Mouse (Mus musculus): Measurements from ENCODE around the gene Phlpp2. TPM values are rescaled to one million over a fixed set of nuclear protein-coding genes. Genes with fewer than 3 reads are reported as not detected.

Phlpp2 gene
- total and polyA plus RNA-seq, 2 experiments, result 0.92 to 1.2 TPM

- no peak overlapping the region for H3K27ac ChIP-seq (replicated peaks; ENCODE audit: insufficient read depth, low read depth, low read length)
- TF ChIP-seq POLR2A (IDR thresholded peaks at IDR 0.05; ENCODE audit: extremely low read depth, insufficient read depth, low read length) (no peak), CTCF (IDR thresholded peaks at IDR 0.05; ENCODE audit: low read depth, low read length) (no peak)
- no peaks in the 10 kb centered on the region for H3K27me3 ChIP-seq (ENCODE audit: control insufficient read depth, insufficient read depth, low read length)
- peak; percentile 11 for DNase-seq (ENCODE audit: extremely low read depth, low read depth, low spot score)
- H3K9ac ChIP-seq (ENCODE audit: low read depth, low read length), result no peak overlapping the region
- 85% methylated on average over 1 of the region's 1 CpGs for WGBS
- H3K4me3 ChIP-seq (ENCODE audit: insufficient read depth, low read depth, low read length), result no peak overlapping the region
- H3K36me3 ChIP-seq (ENCODE audit: control insufficient read depth, insufficient read depth, low read length), result peaks cover 3% of the 10 kb centered on the region; the same call in 1 of the 2 replicates
- no peaks in the 10 kb centered on the region for H3K79me2 ChIP-seq (ENCODE audit: control insufficient read depth, insufficient read depth, low read length)
- no peaks in the 10 kb centered on the region for H3K4me1 ChIP-seq (ENCODE audit: control insufficient read depth, insufficient read depth, low read length)
Measured at GRCm38 (mm10) chr8:109889211-109889610, 20.9 kb downstream of the Phlpp2 start.

GRCm38 (mm10) chr8:109890794-109891585, 22.6 kb downstream of the Phlpp2 start:
- no peak overlapping the region for H3K27ac ChIP-seq (replicated peaks; ENCODE audit: insufficient read depth, low read depth, low read length)
- WGBS, result 97% methylated on average over 3 of the region's 3 CpGs
- H3K36me3 ChIP-seq (ENCODE audit: control insufficient read depth, insufficient read depth, low read length), result peaks cover 3% of the 10 kb centered on the region; the same call in 1 of the 2 replicates
- no peaks in the 10 kb centered on the region for H3K27me3 ChIP-seq (ENCODE audit: control insufficient read depth, insufficient read depth, low read length)
- no peak overlapping the region for H3K9ac ChIP-seq (ENCODE audit: low read depth, low read length)
- no peak overlapping the region for H3K4me3 ChIP-seq (ENCODE audit: insufficient read depth, low read depth, low read length)
- no peak for DNase-seq (ENCODE audit: extremely low read depth, low read depth, low spot score)
- no peak for TF ChIP-seq CTCF (IDR thresholded peaks at IDR 0.05; ENCODE audit: low read depth, low read length)
- H3K79me2 ChIP-seq (ENCODE audit: control insufficient read depth, insufficient read depth, low read length), result no peaks in the 10 kb centered on the region
- H3K4me1 ChIP-seq (ENCODE audit: control insufficient read depth, insufficient read depth, low read length), result no peaks in the 10 kb centered on the region

- WGBS, result 94% methylated on average over 1 of the region's 1 CpGs
- Histone ChIP-seq H3K27me3 (ENCODE audit: control insufficient read depth, insufficient read depth, low read length) (no peaks in the 10 kb centered on the region), H3K36me3 (ENCODE audit: control insufficient read depth, insufficient read depth, low read length) (peaks cover 3% of the 10 kb centered on the region; the same call in 1 of the 2 replicates), H3K4me3 (ENCODE audit: insufficient read depth, low read depth, low read length) (no peak overlapping the region), H3K9ac (ENCODE audit: low read depth, low read length) (no peak overlapping the region), H3K4me1 (ENCODE audit: control insufficient read depth, insufficient read depth, low read length) (no peaks in the 10 kb centered on the region), H3K27ac (replicated peaks; ENCODE audit: insufficient read depth, low read depth, low read length) (no peak overlapping the region), H3K79me2 (ENCODE audit: control insufficient read depth, insufficient read depth, low read length) (no peaks in the 10 kb centered on the region)
- no peak for DNase-seq (ENCODE audit: extremely low read depth, low read depth, low spot score)
- TF ChIP-seq CTCF (IDR thresholded peaks at IDR 0.05; ENCODE audit: low read depth, low read length), result no peak
- TF ChIP-seq POLR2A (IDR thresholded peaks at IDR 0.05; ENCODE audit: extremely low read depth, insufficient read depth, low read length), result no peak
Measured at GRCm38 (mm10) chr8:109894636-109895035, 26.3 kb downstream of the Phlpp2 start.

GRCm38 (mm10) chr8:109895355-109895754, 27.0 kb downstream of the Phlpp2 start:
- Histone ChIP-seq H3K36me3 (ENCODE audit: control insufficient read depth, insufficient read depth, low read length) (peaks cover 3% of the 10 kb centered on the region; the same call in 1 of the 2 replicates), H3K27me3 (ENCODE audit: control insufficient read depth, insufficient read depth, low read length) (no peaks in the 10 kb centered on the region), H3K9ac (ENCODE audit: low read depth, low read length) (no peak overlapping the region), H3K79me2 (ENCODE audit: control insufficient read depth, insufficient read depth, low read length) (no peaks in the 10 kb centered on the region), H3K4me1 (ENCODE audit: control insufficient read depth, insufficient read depth, low read length) (no peaks in the 10 kb centered on the region), H3K27ac (replicated peaks; ENCODE audit: insufficient read depth, low read depth, low read length) (no peak overlapping the region), H3K4me3 (ENCODE audit: insufficient read depth, low read depth, low read length) (no peak overlapping the region)
- TF ChIP-seq CTCF (IDR thresholded peaks at IDR 0.05; ENCODE audit: low read depth, low read length) (no peak), POLR2A (IDR thresholded peaks at IDR 0.05; ENCODE audit: extremely low read depth, insufficient read depth, low read length) (no peak)
- no peak for DNase-seq (ENCODE audit: extremely low read depth, low read depth, low spot score)
- WGBS, result 93% methylated on average over 12 of the region's 12 CpGs

GRCm38 (mm10) chr8:109902379-109902778, 34.0 kb downstream of the Phlpp2 start:
- Histone ChIP-seq H3K36me3 (ENCODE audit: control insufficient read depth, insufficient read depth, low read length) (peaks cover 6% of the 10 kb centered on the region; the same call in 1 of the 2 replicates), H3K9ac (ENCODE audit: low read depth, low read length) (no peak overlapping the region), H3K4me3 (ENCODE audit: insufficient read depth, low read depth, low read length) (no peak overlapping the region), H3K27ac (replicated peaks; ENCODE audit: insufficient read depth, low read depth, low read length) (no peak overlapping the region), H3K79me2 (ENCODE audit: control insufficient read depth, insufficient read depth, low read length) (no peaks in the 10 kb centered on the region), H3K4me1 (ENCODE audit: control insufficient read depth, insufficient read depth, low read length) (no peaks in the 10 kb centered on the region), H3K27me3 (ENCODE audit: control insufficient read depth, insufficient read depth, low read length) (no peaks in the 10 kb centered on the region)
- TF ChIP-seq POLR2A (IDR thresholded peaks at IDR 0.05; ENCODE audit: extremely low read depth, insufficient read depth, low read length) (no peak), CTCF (IDR thresholded peaks at IDR 0.05; ENCODE audit: low read depth, low read length) (no peak)
- DNase-seq (ENCODE audit: extremely low read depth, low read depth, low spot score), result no peak

GRCm38 (mm10) chr8:109903909-109904469, 35.6 kb downstream of the Phlpp2 start:
- 86% methylated on average over 10 of the region's 10 CpGs for WGBS
- Histone ChIP-seq H3K27me3 (ENCODE audit: control insufficient read depth, insufficient read depth, low read length) (no peaks in the 10 kb centered on the region), H3K36me3 (ENCODE audit: control insufficient read depth, insufficient read depth, low read length) (peaks cover 9% of the 10 kb centered on the region; the same call in 1 of the 2 replicates), H3K4me1 (ENCODE audit: control insufficient read depth, insufficient read depth, low read length) (no peaks in the 10 kb centered on the region), H3K27ac (replicated peaks; ENCODE audit: insufficient read depth, low read depth, low read length) (no peak overlapping the region), H3K79me2 (ENCODE audit: control insufficient read depth, insufficient read depth, low read length) (no peaks in the 10 kb centered on the region), H3K9ac (ENCODE audit: low read depth, low read length) (no peak overlapping the region), H3K4me3 (ENCODE audit: insufficient read depth, low read depth, low read length) (no peak overlapping the region)
- TF ChIP-seq CTCF (IDR thresholded peaks at IDR 0.05; ENCODE audit: low read depth, low read length) (no peak), POLR2A (IDR thresholded peaks at IDR 0.05; ENCODE audit: extremely low read depth, insufficient read depth, low read length) (no peak)
- DNase-seq (ENCODE audit: extremely low read depth, low read depth, low spot score), result no peak
